Mouse (Mus musculus) CH12.LX (cell line): ENCODE measurements around the gene Cask. TPM values are rescaled to one million over a fixed set of nuclear protein-coding genes. Genes with fewer than 3 reads are reported as not detected.

Experiments used
- DNase-seq: peaks from one replicate; pipeline ENCODE4 v3.0.0-alpha.2; 2013; ENCODE audit errors: extremely low read depth
- H3K27ac ChIP-seq: 2 replicates; pipeline ENCODE4 v1.5.1; 2012; ENCODE audit warnings: low read depth, mild to moderate bottlenecking, control low read depth, moderate library complexity; ENCODE audit not compliant: insufficient read depth
- H3K27me3 ChIP-seq: replicated peaks from 2 replicates; pipeline ENCODE3; 2012; ENCODE audit warnings: inconsistent platforms
- H3K36me3 ChIP-seq, 2 experiments: replicated peaks in 1 of 2; 2 replicates each; pipeline versions ENCODE3 to v1.6.1; 2012; ENCODE audit warnings: inconsistent platforms in 1 of 2, low read length in 1 of 2, mild to moderate bottlenecking in 1 of 2, mixed read lengths in 1 of 2, moderate library complexity in 1 of 2; ENCODE audit not compliant: control insufficient read depth in 1 of 2, insufficient read depth in 1 of 2
- H3K4me1 ChIP-seq, 2 experiments: 2 replicates each; pipeline ENCODE4 v1.6.1; 2012; ENCODE audit warnings: inconsistent platforms in 1 of 2, moderate library complexity in 1 of 2; ENCODE audit not compliant: insufficient read depth in 2 of 2, control insufficient read depth in 1 of 2
- H3K4me2 ChIP-seq: 2 replicates; pipeline ENCODE4 v1.6.1; 2012; ENCODE audit warnings: low read depth, mild to moderate bottlenecking, control low read depth; ENCODE audit not compliant: poor library complexity, insufficient read depth, severe bottlenecking
- H3K4me3 ChIP-seq, 3 experiments: fragments of 150-350 bp in 1 of 3; sonication (generic) in 1 of 3; replicated peaks in 1 of 3; 2 replicates each; pipeline versions ENCODE3 to v1.5.1; 2011 to 2012; ENCODE audit warnings: low read depth in 2 of 3, low read length in 2 of 3, mild to moderate bottlenecking in 2 of 3, moderate library complexity in 2 of 3, control low read depth in 1 of 3, improper control_type of control experiment in 1 of 3, inconsistent platforms in 1 of 3, mixed read lengths in 1 of 3; ENCODE audit not compliant: poor library complexity in 1 of 3
- H3K79me2 ChIP-seq: replicated peaks from 2 replicates; pipeline ENCODE4 v1.6.1; 2012; ENCODE audit warnings: mild to moderate bottlenecking, moderate library complexity; ENCODE audit not compliant: control insufficient read depth, poor library complexity, insufficient read depth, severe bottlenecking; ENCODE audit errors: extremely low read depth
- H3K9ac ChIP-seq: 2 replicates; pipeline ENCODE4 v1.6.1; 2012; ENCODE audit warnings: low read depth, mild to moderate bottlenecking, control low read depth, moderate library complexity; ENCODE audit not compliant: insufficient read depth
- H3K9me3 ChIP-seq: replicated peaks from 2 replicates; pipeline ENCODE3; 2012; ENCODE audit warnings: low read length, inconsistent platforms, mixed read lengths
- BHLHE40 ChIP-seq: IDR thresholded peaks from 2 replicates; pipeline ENCODE4 v1.6.1; 2011; ENCODE audit warnings: mild to moderate bottlenecking, low read depth, low read length, improper control_type of control experiment
- CHD1 ChIP-seq: IDR thresholded peaks from 2 replicates; pipeline ENCODE4 v1.6.1; 2012; ENCODE audit warnings: low read depth, low read length, improper control_type of control experiment, inconsistent platforms
- CHD2 ChIP-seq: IDR thresholded peaks from 2 replicates; pipeline ENCODE4 v1.6.1; 2011; ENCODE audit warnings: low read length, improper control_type of control experiment
- CTCF ChIP-seq, 2 experiments: IDR thresholded peaks in 1 of 2; conservative IDR thresholded peaks in 1 of 2; 2 replicates each; pipeline ENCODE4 v1.5.1; 2011 to 2012; ENCODE audit warnings: low read depth in 2 of 2, low read length in 2 of 2, improper control_type of control experiment in 1 of 2, inconsistent platforms in 1 of 2, mild to moderate bottlenecking in 1 of 2, moderate library complexity in 1 of 2
- E2F4 ChIP-seq: IDR thresholded peaks from 2 replicates; pipeline ENCODE4 v1.6.1; 2011; ENCODE audit warnings: low read depth, low read length, improper control_type of control experiment; ENCODE audit not compliant: insufficient replicate concordance
- ELF1 ChIP-seq: IDR thresholded peaks from 2 replicates; pipeline ENCODE4 v1.6.1; 2014; ENCODE audit warnings: low read depth, mild to moderate bottlenecking, inconsistent platforms, low read length, improper control_type of control experiment
- GABPA ChIP-seq: IDR thresholded peaks from 2 replicates; pipeline ENCODE4 v1.6.1; 2012; ENCODE audit warnings: low read depth, low read length, improper control_type of control experiment, inconsistent platforms; ENCODE audit not compliant: insufficient replicate concordance
- HCFC1 ChIP-seq: IDR thresholded peaks from 2 replicates; pipeline ENCODE4 v1.6.1; 2012; ENCODE audit warnings: low read depth, mild to moderate bottlenecking, inconsistent platforms, low read length, improper control_type of control experiment
- JUN ChIP-seq: IDR thresholded peaks from 2 replicates; pipeline ENCODE4 v1.6.1; 2011; ENCODE audit warnings: low read depth, mild to moderate bottlenecking, low read length, improper control_type of control experiment, moderate library complexity; ENCODE audit not compliant: insufficient read depth
- JUND ChIP-seq: conservative IDR thresholded peaks from 2 replicates; pipeline ENCODE4 v1.6.1; 2011; ENCODE audit warnings: low read depth, low read length, improper control_type of control experiment
- MAFK ChIP-seq: IDR thresholded peaks from 2 replicates; pipeline ENCODE4 v1.6.1; 2011; ENCODE audit warnings: low read length, improper control_type of control experiment; ENCODE audit not compliant: insufficient replicate concordance
- MAX ChIP-seq: IDR thresholded peaks from 2 replicates; pipeline ENCODE4 v1.6.1; 2011; ENCODE audit warnings: low read length, improper control_type of control experiment
- MAZ ChIP-seq: IDR thresholded peaks from 2 replicates; pipeline ENCODE4 v1.6.1; 2012; ENCODE audit warnings: low read depth, mild to moderate bottlenecking, inconsistent platforms, low read length, improper control_type of control experiment, moderate library complexity
- MEF2A ChIP-seq: IDR thresholded peaks from 2 replicates; pipeline ENCODE4 v1.6.1; 2014; ENCODE audit warnings: low read depth, mild to moderate bottlenecking, inconsistent platforms, low read length, improper control_type of control experiment, borderline replicate concordance
- MYC ChIP-seq: IDR thresholded peaks from 2 replicates; pipeline ENCODE4 v1.6.1; 2011; ENCODE audit warnings: low read depth, mild to moderate bottlenecking, improper control_type of control experiment, low read length
- NRF1 ChIP-seq: IDR thresholded peaks from 2 replicates; pipeline ENCODE4 v1.6.1; 2014; ENCODE audit warnings: low read depth, mild to moderate bottlenecking, inconsistent platforms, low read length, improper control_type of control experiment, moderate library complexity
- PAX5 ChIP-seq: IDR thresholded peaks from 2 replicates; pipeline ENCODE4 v1.6.1; 2012; ENCODE audit warnings: low read length, inconsistent platforms, mixed read lengths
- POLR2A ChIP-seq: IDR thresholded peaks from 2 replicates; pipeline ENCODE4 v1.6.1; 2011; ENCODE audit warnings: low read depth, mild to moderate bottlenecking, improper control_type of control experiment, low read length
- RAD21 ChIP-seq: IDR thresholded peaks from 2 replicates; pipeline ENCODE4 v1.6.1; 2011; ENCODE audit warnings: low read depth, mild to moderate bottlenecking, low read length, improper control_type of control experiment, moderate library complexity
- SMC3 ChIP-seq: IDR thresholded peaks from 2 replicates; pipeline ENCODE4 v1.6.1; 2011; ENCODE audit warnings: low read depth, low read length, improper control_type of control experiment
- UBTF ChIP-seq: IDR thresholded peaks from 2 replicates; pipeline ENCODE4 v1.6.1; 2012; ENCODE audit warnings: low read depth, mild to moderate bottlenecking, inconsistent platforms, low read length, improper control_type of control experiment, moderate library complexity
- USF1 ChIP-seq: IDR thresholded peaks from 2 replicates; pipeline ENCODE4 v1.6.1; 2014; ENCODE audit warnings: low read depth, mild to moderate bottlenecking, inconsistent platforms, low read length, improper control_type of control experiment
- ZKSCAN1 ChIP-seq: IDR thresholded peaks from 2 replicates; pipeline ENCODE4 v1.6.1; 2012; ENCODE audit warnings: low read depth, inconsistent platforms, low read length, improper control_type of control experiment, borderline replicate concordance
- ZMIZ1 ChIP-seq: IDR thresholded peaks from 2 replicates; pipeline ENCODE4 v1.6.1; 2012; ENCODE audit warnings: low read depth, mild to moderate bottlenecking, inconsistent platforms, low read length, improper control_type of control experiment
- ZNF384 ChIP-seq: IDR thresholded peaks from 2 replicates; pipeline ENCODE4 v1.6.1; 2012; ENCODE audit warnings: low read depth, low read length, improper control_type of control experiment, inconsistent platforms
- dilution Hi-C: fragments of 300-500 bp; cut with MboI; formaldehyde crosslinking; loops from 2 replicates; pipeline ENCODE4 v1.14.3; 2020; ENCODE audit warnings: low sequenced_read_pairs; ENCODE audit not compliant: extremely low pct_unique_long_range_greater_than_20kb, extremely low pct_ligation_motif_present
- in situ Hi-C: fragments of 300-500 bp; cut with MboI; formaldehyde crosslinking; loops from 3 replicates; pipeline ENCODE4 v1.14.3; 2019; ENCODE audit warnings: low sequenced_read_pairs, low pct_ligation_motif_present, low pct_unique_long_range_greater_than_20kb, mixed read lengths
- polyA plus RNA-seq: library from polyadenylated mRNA; unstranded; fragments of >175 nt; gene quantifications from 2 replicates; pipeline ENCODE4 v1.2.1, GENCODE M21; 2012; ENCODE audit warnings: low read depth; ENCODE audit not compliant: insufficient read length
- total RNA-seq, 2 experiments: library from RNA; depleted of rRNA; stranded (reverse); fragments of 300-350 nt in 1 of 2; fragments of >200 nt in 1 of 2; gene quantifications; 2 replicates each; pipeline ENCODE4 v1.2.3; 2012 to 2014

The Cask gene
- total and polyA plus RNA-seq, 3 experiments, result 0.40 to 5.0 (median 0.49) TPM

- TF ChIP-seq RAD21 (no peak), ZMIZ1 (no peak), GABPA (no peak), ELF1 (no peak), MYC (no peak), ZKSCAN1 (no peak), USF1 (no peak), SMC3 (no peak), CHD2 (no peak), CHD1 (no peak), JUND (no peak), JUN (no peak), MAFK (no peak), UBTF (no peak), NRF1 (no peak), E2F4 (no peak), BHLHE40 (no peak)
- in situ Hi-C loops (no loop called here), dilution Hi-C loops (no loop called here)
- no peaks in the 10 kb centered on the region for H3K79me2 ChIP-seq
- H3K27ac ChIP-seq, result no peak overlapping the region
- no peaks in the 10 kb centered on the region for H3K4me1 ChIP-seq
- no peaks in the 10 kb centered on the region for H3K9me3 ChIP-seq
- no peak overlapping the region for H3K4me2 ChIP-seq
- no peaks in the 10 kb centered on the region for H3K36me3 ChIP-seq
- no peak overlapping the region for H3K4me3 ChIP-seq
- H3K9ac ChIP-seq, result no peak overlapping the region
- H3K27me3 ChIP-seq, result no peaks in the 10 kb centered on the region
- no peak for DNase-seq
Measured at GRCm38 (mm10) chrX:13765024-13765423, 86.1 kb downstream of the Cask start.

GRCm38 (mm10) chrX:13757279-13758005 lies 93.7 kb downstream of the Cask start:
- dilution Hi-C loops, result no loop called here
- H3K4me2 ChIP-seq, result no peak overlapping the region

More at GRCm38 (mm10) chrX:13757279-13758005, 93.7 kb downstream of the Cask start:
- no peaks in the 10 kb centered on the region for H3K9me3 ChIP-seq
- no peak overlapping the region for H3K27ac ChIP-seq
- H3K4me3 ChIP-seq, result no peak overlapping the region
- H3K36me3 ChIP-seq, result no peaks in the 10 kb centered on the region
- no peak overlapping the region for H3K9ac ChIP-seq
- no peak for DNase-seq
- TF ChIP-seq POLR2A (no peak), RAD21 (peak; percentile 50), CTCF (conservative IDR thresholded peaks at IDR 0.05 in 1 of 2, IDR thresholded peaks at IDR 0.05 in 1 of 2; ENCODE audit: low read depth in 2 of 2, low read length in 2 of 2) (peak in 1 of 2 experiments; percentile 35; a peak in 2 of 4 replicates), CHD2 (no peak), BHLHE40 (no peak), SMC3 (peak; percentile 23; the same call in 1 of the 2 replicates), ELF1 (no peak), MAX (no peak), ZNF384 (no peak), PAX5 (no peak), MAZ (no peak), UBTF (no peak), HCFC1 (no peak), E2F4 (no peak), MEF2A (no peak)
- TF ChIP-seq, all 38 proteins: peak for 3
- H3K27me3 ChIP-seq, result no peaks in the 10 kb centered on the region
- H3K4me1 ChIP-seq, result no peaks in the 10 kb centered on the region
- no peaks in the 10 kb centered on the region for H3K79me2 ChIP-seq
- in situ Hi-C loops, result no loop called here
